Mouse (Mus musculus): ENCODE data around the gene Lrrc8c.

DNA sequence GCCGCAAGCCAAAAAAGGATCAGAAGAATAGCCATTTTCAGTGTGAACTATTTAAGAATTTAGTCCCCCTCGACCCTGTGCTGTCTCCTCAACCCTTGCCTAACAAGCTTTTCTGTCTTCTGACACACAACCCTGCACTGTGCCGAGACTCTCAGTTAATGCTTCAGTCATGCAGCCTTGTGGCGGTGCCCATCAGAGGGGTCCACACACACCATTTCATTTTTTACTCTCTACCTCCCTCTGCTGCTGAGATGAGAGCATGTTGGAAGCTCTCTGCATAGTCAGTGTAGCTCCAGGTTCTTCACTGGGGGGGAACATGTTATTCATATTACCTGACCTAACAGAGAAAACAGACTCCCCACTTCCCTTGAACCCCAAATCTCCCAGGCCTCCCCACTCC, 27.8 kb upstream of the Lrrc8c start:
- TF ChIP-seq CTCF (IDR thresholded peaks at IDR 0.05; ENCODE audit: borderline replicate concordance, control insufficient read depth, extremely low read depth, insufficient read depth, low read length, poor library complexity) (no peak), POLR2A (IDR thresholded peaks at IDR 0.05; ENCODE audit: control insufficient read depth, extremely low read depth, insufficient read depth, low read length, poor library complexity) (no peak)

All from thymus, adult 2 months (tissue).